Mouse (Mus musculus) embryonic facial prominence, embryonic 13.5 days (tissue): ENCODE data around the gene Cd22. TPM values are rescaled to one million over a fixed set of nuclear protein-coding genes. Genes with fewer than 3 reads are reported as not detected.
A peak's percentile ranks its signal among the peaks of the same experiment; 100 is the strongest.
"Not testable (repeated sequence)": the region's sequence is repeated elsewhere in the genome, so short reads cannot be mapped to it uniquely, and the experiment has no call there.

ENCODE experiments used
- ATAC-seq: fragments of 200-750 bp; cut with Nextera tagmentation; 2 replicates; pipeline ENCODE4 v1.8.0; 2017; ENCODE audit warnings: low read depth; ENCODE audit not compliant: insufficient number of reproducible peaks, insufficient read depth, low FRiP score, low TSS enrichment
- H3K27ac ChIP-seq: fragments of 300-500 bp; sonication (generic); 2 replicates; pipeline ENCODE4 v1.5.1; 2015; ENCODE audit warnings: moderate library complexity, mild to moderate bottlenecking, inconsistent platforms
- H3K27me3 ChIP-seq: fragments of 300-500 bp; sonication (generic); 2 replicates; pipeline ENCODE4 v1.6.1; 2015; ENCODE audit warnings: mild to moderate bottlenecking, inconsistent platforms
- H3K36me3 ChIP-seq: fragments of 300-500 bp; sonication (generic); 2 replicates; pipeline ENCODE4 v1.6.1; 2015; ENCODE audit warnings: mild to moderate bottlenecking, inconsistent platforms
- H3K4me1 ChIP-seq: fragments of 300-500 bp; sonication (generic); 2 replicates; pipeline ENCODE4 v1.6.1; 2015; ENCODE audit warnings: inconsistent platforms
- H3K4me2 ChIP-seq: fragments of 300-500 bp; sonication (generic); 2 replicates; pipeline ENCODE4 v1.6.1; 2015; ENCODE audit warnings: moderate library complexity, mild to moderate bottlenecking, inconsistent platforms
- H3K4me3 ChIP-seq: fragments of 300-500 bp; sonication (generic); 2 replicates; pipeline ENCODE4 v1.5.1; 2015; ENCODE audit warnings: mild to moderate bottlenecking, inconsistent platforms
- H3K9ac ChIP-seq: fragments of 300-500 bp; sonication (generic); 2 replicates; pipeline ENCODE4 v1.6.1; 2015; ENCODE audit warnings: mild to moderate bottlenecking, inconsistent platforms
- H3K9me3 ChIP-seq: fragments of 300-500 bp; sonication (generic); 2 replicates; pipeline ENCODE4 v1.6.1; 2016; ENCODE audit warnings: inconsistent platforms
- WGBS: fragments of 180-500 bp; shearing (Covaris S2); methylation state at CpG from one replicate; pipeline ENCODE4 v1.1.7; 2015; ENCODE audit warnings: mixed read lengths; 5-methylcytosine and 5-hydroxymethylcytosine counted together
- polyA plus RNA-seq: library from polyadenylated mRNA; unstranded; fragments of >200 nt; fragmentation: Nextera tagmentation; extraction: Ambion mirVana; gene quantifications from 2 replicates; pipeline ENCODE4 v1.2.1, GENCODE M21; 2015

Gene Cd22
- polyA plus RNA-seq, 1 experiment from 2014 or later: not detected

GRCm38 (mm10) chr7:30840306-30840705 is 39.8 kb downstream of the Cd22 start:
- Histone ChIP-seq H3K4me3 (no peak overlapping the region), H3K36me3 (no peaks in the 10 kb centered on the region), H3K9ac (no peak overlapping the region), H3K4me2 (no peak overlapping the region), H3K27me3 (no peaks in the 10 kb centered on the region), H3K9me3 (peaks cover 3% of the 10 kb centered on the region; the same call in 1 of the 2 replicates), H3K4me1 (peaks cover 14% of the 10 kb centered on the region), H3K27ac (no peak overlapping the region)
- WGBS: 86% methylated on average over 3 of the region's 3 CpGs
- ATAC-seq: no peak

DNA sequence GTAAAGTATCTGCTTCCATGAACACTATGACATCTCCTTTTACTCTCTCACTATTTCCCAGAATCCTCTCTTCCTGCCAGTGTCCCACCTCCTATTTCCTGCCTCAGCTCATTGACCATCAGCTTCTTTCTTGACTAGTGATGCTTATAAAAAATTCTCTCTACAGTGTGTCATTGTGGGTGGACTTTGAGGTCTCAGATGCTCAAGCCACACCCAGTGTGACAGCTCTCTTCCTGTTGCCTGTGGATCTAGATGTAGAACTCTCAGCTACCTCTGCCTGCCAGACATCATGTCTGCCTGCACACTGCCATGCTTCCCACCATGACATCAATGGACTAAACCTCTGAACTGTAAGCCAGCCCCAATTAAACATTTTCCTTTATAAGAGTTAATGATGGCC is 42.9 kb downstream of the Cd22 start:
- peaks cover 3% of the 10 kb centered on the region; the same call in 1 of the 2 replicates for H3K9me3 ChIP-seq
- no peaks in the 10 kb centered on the region for H3K27me3 ChIP-seq
- no peak for ATAC-seq

GRCm38 (mm10) chr7:30832684-30833083 is 47.5 kb downstream of the Cd22 start:
- H3K36me3 ChIP-seq, H3K27me3 ChIP-seq, H3K4me3 ChIP-seq, H3K9me3 ChIP-seq, H3K4me1 ChIP-seq, ATAC-seq, H3K27ac ChIP-seq, H3K4me2 ChIP-seq, H3K9ac ChIP-seq: not testable (repeated sequence)
- WGBS: 52% methylated on average over 8 of the region's 11 CpGs

More for the DNA sequence above, 42.9 kb downstream of the Cd22 start:
- H3K4me3 ChIP-seq: no peak overlapping the region
- H3K4me2 ChIP-seq: no peak overlapping the region
- H3K36me3 ChIP-seq: no peaks in the 10 kb centered on the region
- H3K27ac ChIP-seq: no peak overlapping the region
- H3K9ac ChIP-seq: no peak overlapping the region
- H3K4me1 ChIP-seq: no peaks in the 10 kb centered on the region; the same call in 1 of the 2 replicates

- no peaks in the 10 kb centered on the region for H3K36me3 ChIP-seq
- WGBS: 77% methylated on average over 13 of the region's 17 CpGs
- no peak overlapping the region for H3K4me2 ChIP-seq
- H3K4me3 ChIP-seq: no peak overlapping the region
- H3K9ac ChIP-seq: no peak overlapping the region
- no peaks in the 10 kb centered on the region for H3K27me3 ChIP-seq
- H3K9me3 ChIP-seq: peaks cover 3% of the 10 kb centered on the region; the same call in 1 of the 2 replicates
- ATAC-seq: no peak
- no peaks in the 10 kb centered on the region for H3K4me1 ChIP-seq
- no peak overlapping the region for H3K27ac ChIP-seq
Measured at GRCm38 (mm10) chr7:30832261-30832660, 47.9 kb downstream of the Cd22 start.

DNA sequence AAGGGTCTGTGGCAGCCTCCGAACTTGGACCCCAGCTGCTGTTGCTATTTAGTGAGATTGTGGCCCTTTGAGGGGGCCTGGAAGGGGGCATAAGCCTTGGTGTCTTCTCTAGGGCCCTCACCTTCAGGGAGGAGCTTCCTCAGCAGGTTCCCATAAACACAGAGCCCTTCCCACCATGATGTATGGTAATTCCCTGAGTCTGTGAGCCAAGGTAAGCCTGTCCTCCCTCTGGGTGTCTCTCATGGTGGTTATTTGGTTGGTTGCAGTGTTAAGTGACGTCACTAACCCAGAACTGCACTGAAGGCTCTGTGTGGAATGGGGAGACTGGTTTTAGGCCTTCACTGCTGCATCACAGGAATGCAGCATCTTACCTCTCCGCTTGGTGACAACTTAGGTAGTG is 50.7 kb downstream of the Cd22 start:
- Histone ChIP-seq H3K4me2 (no peak overlapping the region), H3K27me3 (no peaks in the 10 kb centered on the region), H3K9me3 (no peaks in the 10 kb centered on the region), H3K36me3 (no peaks in the 10 kb centered on the region), H3K9ac (no peak overlapping the region), H3K4me3 (no peak overlapping the region), H3K27ac (no peak overlapping the region), H3K4me1 (no peaks in the 10 kb centered on the region)
- ATAC-seq: no peak
- 66% methylated on average over 3 of the region's 3 CpGs for WGBS

DNA sequence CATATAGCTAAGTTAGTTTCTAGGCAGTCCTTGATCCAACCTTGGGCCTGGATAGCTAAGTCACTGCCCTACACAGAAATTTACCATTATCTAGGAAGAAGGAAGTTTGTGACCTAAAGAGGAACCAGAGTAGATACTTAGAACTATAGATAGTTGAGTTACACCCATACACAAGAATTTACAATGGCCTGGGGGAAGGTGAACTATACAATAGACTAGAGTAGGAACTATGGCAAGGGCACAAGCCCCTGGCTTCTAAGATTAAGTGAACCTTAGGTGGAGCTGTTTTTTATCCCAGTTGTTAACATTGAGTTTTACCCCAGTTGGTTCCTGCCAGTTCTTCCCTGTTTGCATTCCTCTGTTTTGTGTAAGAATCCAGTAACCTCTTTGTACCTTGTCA is 51.3 kb downstream of the Cd22 start:
- H3K9me3 ChIP-seq, H3K4me2 ChIP-seq, H3K4me1 ChIP-seq, H3K36me3 ChIP-seq, ATAC-seq, H3K4me3 ChIP-seq, H3K27ac ChIP-seq, H3K9ac ChIP-seq, H3K27me3 ChIP-seq: not testable (repeated sequence)

DNA sequence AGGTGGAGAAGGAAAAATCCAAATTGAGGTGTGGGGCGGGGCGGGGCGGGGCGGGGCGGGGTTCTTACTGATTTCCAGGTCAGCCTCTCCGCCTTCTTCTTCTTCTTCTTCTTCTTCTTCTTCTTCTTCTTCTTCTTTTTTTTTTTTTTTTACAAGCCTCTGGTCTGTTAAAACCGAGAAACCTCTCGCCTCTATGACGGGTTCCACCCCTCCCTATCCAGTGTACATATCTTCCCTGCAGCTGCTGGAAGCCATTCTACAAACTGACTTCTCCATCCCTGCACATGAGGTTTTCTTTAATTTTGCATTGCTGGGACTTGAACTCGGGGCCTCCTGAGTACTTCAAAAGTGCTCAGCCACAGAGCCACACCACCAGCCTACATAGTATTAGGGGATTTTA is 53.5 kb downstream of the Cd22 start:
- Histone ChIP-seq H3K4me2 (no peak overlapping the region), H3K9ac (no peak overlapping the region), H3K9me3 (no peaks in the 10 kb centered on the region), H3K36me3 (no peaks in the 10 kb centered on the region), H3K4me1 (no peaks in the 10 kb centered on the region), H3K27me3 (no peaks in the 10 kb centered on the region), H3K4me3 (no peak overlapping the region), H3K27ac (no peak overlapping the region)
- WGBS: 89% methylated on average over 10 of the region's 10 CpGs
- ATAC-seq: no peak

DNA sequence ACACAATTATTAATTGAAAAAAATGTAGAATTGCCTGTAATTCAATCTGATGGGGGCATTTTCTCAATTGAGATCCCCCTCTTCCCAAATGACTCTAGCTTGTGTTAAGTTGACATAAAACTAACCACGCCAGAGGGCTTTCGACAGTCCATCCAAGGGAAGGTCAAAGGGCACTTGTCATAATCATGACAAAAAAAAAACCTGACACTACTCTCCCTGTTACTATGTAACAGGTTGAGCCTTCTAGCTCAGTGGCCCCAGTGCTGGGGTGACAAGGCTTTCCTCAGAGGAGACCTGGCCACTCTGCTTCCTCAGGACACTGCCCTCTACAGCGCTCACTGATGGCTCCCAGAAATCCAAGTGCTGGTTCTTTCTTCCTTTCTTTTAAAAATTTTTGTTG is 55.8 kb downstream of the Cd22 start:
- WGBS: 88% methylated on average over 3 of the region's 3 CpGs
- H3K27me3 ChIP-seq: no peaks in the 10 kb centered on the region
- no peak overlapping the region for H3K4me3 ChIP-seq
- H3K4me2 ChIP-seq: no peak overlapping the region
- H3K9ac ChIP-seq: no peak overlapping the region
- H3K27ac ChIP-seq: no peak overlapping the region
- no peak for ATAC-seq
- no peaks in the 10 kb centered on the region for H3K4me1 ChIP-seq
- no peaks in the 10 kb centered on the region for H3K36me3 ChIP-seq
- H3K9me3 ChIP-seq: no peaks in the 10 kb centered on the region

GRCm38 (mm10) chr7:30823675-30824074 is 56.5 kb downstream of the Cd22 start, which contains the start of gene Ffar2:
Gene Ffar2, minus strand, starts transcription at chr7:30823775.
- Histone ChIP-seq H3K4me3 (no peak within 1 kb of the TSS), H3K4me1 (no peaks in the 10 kb centered on the region), H3K9me3 (no peaks in the 10 kb centered on the region), H3K27me3 (no peaks in the 10 kb centered on the region), H3K9ac (no peak within 1 kb of the TSS), H3K4me2 (no peak within 1 kb of the TSS), H3K36me3 (no peaks in the 10 kb centered on the region), H3K27ac (no peak within 1 kb of the TSS)
- ATAC-seq: no peak
- 86% methylated on average over 18 of the region's 18 CpGs for WGBS

DNA sequence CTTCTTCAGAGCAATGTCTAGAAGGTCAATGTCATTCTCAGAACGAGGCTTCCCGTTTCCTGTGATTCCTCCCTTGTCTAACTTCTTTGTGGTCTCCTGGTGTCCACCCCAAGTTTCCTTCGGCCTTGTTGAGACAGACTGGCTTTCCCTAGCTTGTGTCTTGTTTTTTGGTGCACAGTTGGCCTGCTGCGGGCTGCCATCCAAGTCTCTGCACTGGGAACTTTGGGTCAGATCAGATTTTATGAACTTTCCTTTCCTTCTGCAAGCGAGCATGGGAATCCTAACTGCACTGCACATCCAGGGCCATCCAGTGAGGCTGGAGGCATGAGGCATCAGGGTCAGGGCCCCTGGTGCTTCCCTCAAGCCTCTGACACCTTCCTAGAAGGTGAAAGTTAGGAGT is 58.6 kb downstream of the Cd22 start:
- 78% methylated on average over 5 of the region's 5 CpGs for WGBS
- Histone ChIP-seq H3K36me3 (no peaks in the 10 kb centered on the region), H3K27ac (no peak overlapping the region), H3K27me3 (no peaks in the 10 kb centered on the region), H3K9me3 (no peaks in the 10 kb centered on the region), H3K4me2 (no peak overlapping the region), H3K4me3 (no peak overlapping the region), H3K4me1 (no peaks in the 10 kb centered on the region), H3K9ac (peak overlapping the region; percentile 32; the same call in 1 of the 2 replicates)
- no peak for ATAC-seq

GRCm38 (mm10) chr7:30820854-30821445 is 59.2 kb downstream of the Cd22 start:
- Histone ChIP-seq H3K27ac (no peak overlapping the region), H3K36me3 (no peaks in the 10 kb centered on the region), H3K4me3 (no peak overlapping the region), H3K4me2 (no peak overlapping the region), H3K9me3 (no peaks in the 10 kb centered on the region), H3K4me1 (no peaks in the 10 kb centered on the region), H3K9ac (no peak overlapping the region), H3K27me3 (no peaks in the 10 kb centered on the region)
- 58% methylated on average over 7 of the region's 7 CpGs for WGBS
- ATAC-seq: no peak

DNA sequence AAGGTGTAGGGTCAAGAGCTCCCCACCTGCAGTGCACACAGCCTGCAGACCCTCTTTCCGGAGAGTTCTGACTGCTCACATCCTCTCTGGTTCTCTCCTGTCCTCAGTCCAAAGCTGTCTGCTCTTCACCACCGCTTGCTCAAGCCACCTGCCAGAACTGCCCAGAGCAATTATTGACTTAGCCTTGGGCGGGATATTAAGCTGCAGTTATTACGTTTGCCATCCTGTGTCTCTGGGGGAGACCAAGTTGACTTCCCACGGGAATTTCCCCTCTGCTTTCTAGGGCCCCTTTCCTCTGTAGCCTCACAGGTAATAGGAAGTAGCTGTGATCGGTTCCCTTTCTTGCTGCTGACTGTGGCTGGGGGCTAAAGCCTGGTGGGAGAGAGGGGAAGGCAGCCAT is 60.0 kb downstream of the Cd22 start:
- H3K4me1 ChIP-seq: no peaks in the 10 kb centered on the region
- WGBS: 58% methylated on average over 6 of the region's 6 CpGs

More for the DNA sequence above, 60.0 kb downstream of the Cd22 start:
- no peaks in the 10 kb centered on the region for H3K9me3 ChIP-seq
- H3K36me3 ChIP-seq: no peaks in the 10 kb centered on the region
- no peak overlapping the region for H3K4me3 ChIP-seq
- H3K9ac ChIP-seq: no peak overlapping the region
- H3K4me2 ChIP-seq: no peak overlapping the region
- no peak overlapping the region for H3K27ac ChIP-seq
- ATAC-seq: no peak
- no peaks in the 10 kb centered on the region for H3K27me3 ChIP-seq
